Mouse (Mus musculus): Measurements from ENCODE around the gene Cpb1.

Cpb1 gene

DNA sequence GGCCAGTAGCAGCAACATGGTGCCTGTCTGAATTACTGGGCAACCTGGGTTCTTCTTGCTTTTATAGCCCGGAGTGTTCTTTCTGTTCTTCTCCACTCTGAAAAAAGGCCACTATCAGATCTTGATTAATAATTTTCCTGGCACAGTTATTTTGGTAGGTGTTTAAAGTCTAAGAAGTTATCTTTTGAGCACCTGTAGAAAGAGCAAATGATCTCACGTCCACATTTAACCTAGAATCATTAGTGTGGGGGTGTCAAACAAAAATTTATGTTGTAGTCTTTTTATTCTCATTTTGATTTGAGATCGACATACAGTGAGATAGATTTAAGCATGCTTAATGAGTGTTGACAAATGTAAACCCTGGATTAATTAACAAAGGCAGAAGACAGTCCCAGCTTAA lies at the start of gene Cpb1:
Gene Cpb1 (minus strand): TSS at position 101 of the 400 bp plus-strand sequence.
- no peak for DNase-seq

DNA sequence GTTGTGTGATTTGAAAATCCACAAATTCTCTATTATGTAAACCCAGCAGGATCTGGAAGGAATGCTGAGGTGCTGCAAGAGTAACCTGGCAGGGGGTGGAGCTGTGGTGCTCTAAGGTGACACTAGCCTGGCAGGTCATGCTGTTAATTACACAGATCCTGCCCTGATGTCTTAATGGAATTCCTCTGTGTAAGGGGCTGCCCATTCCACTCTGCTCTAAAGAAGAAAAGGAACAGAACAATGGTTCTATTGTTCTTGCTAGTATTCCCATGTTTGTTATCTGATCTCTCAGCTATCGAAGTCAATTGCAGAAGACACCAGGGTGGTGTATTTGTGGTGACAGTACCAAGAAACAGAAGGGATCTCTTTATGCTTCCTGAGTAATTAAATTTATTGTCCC lies 41.7 kb upstream of the Cpb1 start:
- no peak for DNase-seq

DNA sequence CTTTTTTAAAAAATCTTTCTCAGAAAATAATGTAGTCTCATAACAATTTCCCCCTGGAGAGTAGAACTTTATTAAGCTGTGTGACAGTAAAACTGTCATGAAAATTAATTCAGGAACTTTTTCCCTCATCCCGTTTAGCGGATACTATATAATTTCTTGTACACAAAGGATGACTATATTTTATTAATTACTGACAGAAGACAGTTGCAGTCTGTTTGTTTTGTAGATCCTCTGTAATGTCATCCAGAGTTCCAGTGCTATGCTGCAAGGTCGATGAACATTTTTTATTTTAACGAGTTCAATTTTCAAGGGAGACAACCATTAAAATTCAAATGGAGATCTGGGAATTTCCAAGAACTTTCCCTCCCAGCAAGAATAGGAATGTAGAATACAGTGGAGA lies 33.6 kb upstream of the Cpb1 start:
- no peak for DNase-seq

DNA sequence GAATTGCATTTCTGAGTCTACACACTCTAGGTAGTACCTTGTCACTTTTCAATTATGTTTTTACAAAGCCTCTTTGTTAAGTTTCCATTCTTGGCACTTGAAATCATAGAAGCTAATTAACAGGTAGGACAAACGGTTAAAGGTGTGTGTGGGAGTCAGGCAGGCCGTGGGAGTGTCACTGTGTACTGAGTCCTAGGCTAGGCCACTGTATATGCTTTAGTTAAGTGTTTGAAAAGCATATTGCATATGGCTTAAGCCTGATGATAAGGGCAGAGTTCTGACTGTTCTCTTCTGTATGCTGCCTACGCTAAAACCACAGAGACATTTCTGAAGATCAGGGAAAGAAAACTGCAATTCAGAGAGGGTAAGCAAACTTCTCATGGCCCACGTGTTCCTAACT lies 31.7 kb upstream of the Cpb1 start:
- no peak for DNase-seq

DNA sequence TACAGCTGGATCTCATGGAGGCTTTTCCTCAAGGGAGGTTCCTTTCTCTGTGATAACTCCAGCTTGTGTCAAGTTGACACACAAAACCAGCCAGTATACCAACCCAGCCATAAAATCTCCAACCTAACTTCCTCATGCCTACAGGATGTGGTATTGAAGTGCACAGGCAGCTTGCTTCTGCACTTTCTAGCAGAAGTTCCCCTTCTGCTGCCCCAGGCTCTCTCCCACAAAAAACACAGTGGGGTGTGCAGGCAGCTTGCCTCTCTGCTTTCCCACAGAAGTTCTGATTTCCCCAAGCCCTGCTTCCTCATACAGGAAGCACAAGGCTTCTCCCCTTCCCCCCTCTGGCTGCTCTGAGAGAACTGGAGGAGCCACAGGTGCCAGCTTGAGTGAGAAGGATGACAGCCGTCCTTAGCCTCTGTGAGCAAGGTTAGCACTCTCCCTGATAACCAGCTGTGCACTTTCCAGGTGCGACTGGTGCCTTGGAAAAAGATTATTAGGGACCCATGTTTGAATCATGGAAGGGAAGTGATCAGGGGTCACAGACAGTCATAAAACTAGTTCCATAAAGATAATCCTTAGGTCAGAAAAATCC lies 29.3 kb upstream of the Cpb1 start:
- peak; percentile 16 for DNase-seq

DNA sequence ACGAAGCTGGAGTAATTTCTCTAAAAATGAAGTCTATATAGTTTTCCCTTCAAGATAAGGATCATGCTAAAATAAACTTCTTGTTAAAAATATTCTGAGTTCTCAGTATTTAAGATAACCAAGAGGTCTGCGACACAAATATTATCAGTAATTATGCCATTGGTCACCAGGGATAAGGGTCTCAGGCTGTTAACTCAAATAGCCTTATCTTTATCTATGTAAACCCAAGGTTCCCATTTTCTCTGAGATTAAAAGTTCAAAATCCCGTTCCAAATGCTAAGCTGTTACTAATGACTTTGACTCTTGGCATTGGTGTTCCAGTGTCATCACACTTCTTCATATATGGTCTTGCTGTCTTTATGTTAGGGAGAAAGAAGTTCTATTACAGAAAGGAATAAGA lies 20.0 kb upstream of the Cpb1 start:
- no peak for DNase-seq

DNA sequence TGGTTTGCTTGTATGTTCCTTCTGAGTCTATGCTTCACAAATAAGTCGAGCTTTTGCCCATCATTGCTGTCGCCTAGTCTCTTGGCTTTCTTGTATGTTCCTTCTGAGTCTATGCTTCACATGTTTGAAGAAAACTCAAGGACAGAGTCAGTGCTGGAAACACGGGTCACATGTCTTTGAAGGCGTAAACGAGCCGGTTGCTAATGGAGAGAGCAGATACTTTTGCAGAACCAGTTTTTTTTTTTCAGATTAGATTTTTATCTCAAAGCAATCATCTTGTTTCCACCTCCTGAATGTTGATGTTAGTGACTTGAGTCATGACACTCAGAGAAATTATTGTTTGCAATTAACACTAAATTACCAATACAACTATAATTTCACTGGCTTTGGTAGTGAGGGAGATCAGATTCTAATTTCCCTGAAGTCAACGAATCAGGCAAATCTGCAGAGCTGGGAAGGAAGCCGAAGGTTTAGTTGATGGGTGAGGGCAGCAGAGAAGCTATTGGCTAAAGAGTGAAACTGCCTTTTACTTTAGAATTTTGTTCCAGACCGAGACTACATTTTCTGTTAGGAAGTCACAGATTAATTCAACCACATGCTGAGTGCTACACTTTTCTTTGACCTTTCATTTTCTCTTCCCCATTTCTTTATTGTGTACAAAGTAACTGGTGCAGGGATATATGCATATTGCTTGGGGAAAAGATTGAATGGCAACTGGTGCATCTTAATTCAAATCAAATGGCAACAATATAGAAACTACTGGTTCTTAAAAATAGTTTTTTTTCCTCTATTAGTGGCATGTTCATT lies 19.2 kb upstream of the Cpb1 start:
- no peak for DNase-seq

DNA sequence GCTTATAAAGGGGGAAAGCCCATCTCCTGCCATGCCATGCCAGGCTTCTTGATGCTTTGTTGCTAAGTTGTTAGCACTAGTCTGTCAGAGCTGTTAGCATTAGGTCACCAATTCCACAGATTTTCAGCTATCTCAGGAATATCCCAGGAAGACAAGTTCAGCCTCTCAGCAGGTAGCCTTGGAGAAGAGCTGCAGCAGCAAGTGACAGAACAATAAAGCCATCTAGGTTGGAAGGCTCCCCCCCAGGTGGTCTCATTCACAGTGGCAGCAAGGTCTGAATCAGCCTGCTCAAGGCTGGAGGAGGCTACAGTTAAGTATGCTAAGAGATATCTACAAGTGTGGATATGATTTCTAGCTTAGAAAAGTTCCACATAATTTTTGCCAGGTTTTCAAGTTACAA lies 15.8 kb upstream of the Cpb1 start:
- DNase-seq = no peak

DNA sequence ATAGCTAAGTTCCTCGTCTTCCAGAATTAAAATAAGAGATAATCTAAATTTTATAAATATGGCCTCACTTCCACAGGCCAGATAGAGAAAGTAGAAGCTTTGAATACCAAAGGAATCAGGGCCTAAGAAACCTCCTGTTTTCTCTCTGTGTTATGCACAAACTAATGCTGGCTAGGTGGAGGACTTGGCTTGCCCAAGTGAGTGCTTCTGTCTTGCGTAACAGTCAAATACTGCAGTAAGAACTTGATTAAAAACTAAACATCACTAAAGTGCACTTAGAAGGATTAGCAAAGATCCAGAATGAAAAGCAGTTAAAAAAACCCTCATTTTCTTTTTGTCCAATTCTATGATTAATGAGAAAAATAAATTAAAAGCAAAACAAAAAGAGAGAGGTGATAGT lies 13.2 kb upstream of the Cpb1 start:
- DNase-seq = no peak

DNA sequence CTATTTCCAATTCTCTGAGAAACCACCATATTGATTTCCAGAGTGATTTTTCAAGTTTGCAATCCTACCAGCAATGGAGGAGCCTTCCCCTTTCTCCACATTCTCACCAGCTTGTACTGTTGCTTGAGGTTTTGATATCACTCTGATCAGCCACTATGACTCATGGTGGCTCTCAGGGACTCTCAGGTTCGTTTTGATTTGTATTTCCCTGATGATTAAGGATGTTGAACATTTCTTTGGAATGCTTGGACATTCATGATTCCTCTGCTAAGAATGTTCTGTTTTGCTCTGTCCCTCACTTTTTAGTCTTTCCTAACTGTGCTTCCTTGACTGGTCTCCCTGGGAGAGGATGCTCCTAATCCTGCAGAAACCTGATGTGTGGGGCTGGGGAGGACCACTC lies 6.3 kb upstream of the Cpb1 start:
- no peak for DNase-seq

DNA sequence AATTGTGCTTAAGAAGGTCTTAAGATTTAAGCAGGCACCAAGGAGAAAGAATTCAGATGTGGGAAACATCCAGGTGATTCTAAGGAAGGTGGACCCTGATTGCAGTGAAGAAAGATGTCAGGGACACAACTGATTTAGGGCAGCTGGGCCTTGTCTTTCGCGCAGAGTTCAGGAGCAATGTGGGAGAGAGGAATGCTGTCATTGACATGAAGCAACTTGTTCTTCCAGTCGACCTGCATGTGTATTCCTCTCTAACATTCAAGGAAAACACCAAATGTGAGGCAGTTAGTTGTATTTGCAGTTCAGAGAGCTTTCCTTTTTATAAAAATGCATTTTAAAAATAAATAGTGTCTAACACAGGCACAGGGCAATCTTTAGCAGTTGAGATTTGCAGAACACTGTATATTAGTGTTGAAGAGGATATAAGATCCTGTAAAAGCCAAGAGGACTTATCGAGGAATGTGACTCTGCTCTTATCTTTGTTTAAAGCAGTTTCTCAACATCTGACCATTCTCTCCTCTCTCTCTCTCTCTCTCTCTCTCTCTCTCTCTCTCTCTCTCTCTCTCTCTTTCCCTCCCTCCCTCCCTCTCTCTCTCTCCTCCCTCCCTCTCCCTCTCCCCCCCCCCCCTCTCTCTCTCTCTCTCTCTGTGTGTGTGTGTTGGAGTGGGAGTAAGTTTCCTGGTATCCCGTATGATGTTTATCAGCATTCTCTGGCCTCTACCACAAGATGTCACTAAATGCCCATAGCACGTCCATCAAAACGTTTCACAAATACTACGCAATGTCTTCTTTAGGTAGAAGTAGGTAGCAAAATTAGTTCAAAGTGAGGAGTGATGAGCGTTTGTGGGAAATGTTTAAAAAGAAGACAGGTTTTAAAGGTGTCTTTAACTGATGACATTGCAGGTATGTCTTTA lies 20.7 kb downstream of the Cpb1 start:
- DNase-seq = no peak

DNA sequence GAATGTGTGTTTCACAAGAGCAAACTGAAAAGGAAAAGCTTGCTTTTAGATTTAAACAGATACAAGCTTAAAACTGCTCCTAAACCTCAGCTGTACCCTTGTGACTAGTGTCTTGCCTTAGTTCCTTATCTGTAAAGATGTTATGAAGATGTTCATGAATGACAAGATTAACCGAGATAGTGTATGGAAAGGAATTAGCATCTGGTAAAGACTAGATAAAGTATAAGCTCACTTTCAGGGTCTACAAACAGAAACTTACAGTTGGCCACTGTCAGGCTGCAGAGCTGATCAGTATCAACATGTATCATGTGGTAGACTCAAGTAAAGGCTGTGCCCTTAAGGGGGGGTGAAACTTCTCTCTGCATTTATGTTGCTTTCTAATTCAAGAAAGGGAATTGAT lies 31.6 kb downstream of the Cpb1 start:
- no peak for DNase-seq

DNA sequence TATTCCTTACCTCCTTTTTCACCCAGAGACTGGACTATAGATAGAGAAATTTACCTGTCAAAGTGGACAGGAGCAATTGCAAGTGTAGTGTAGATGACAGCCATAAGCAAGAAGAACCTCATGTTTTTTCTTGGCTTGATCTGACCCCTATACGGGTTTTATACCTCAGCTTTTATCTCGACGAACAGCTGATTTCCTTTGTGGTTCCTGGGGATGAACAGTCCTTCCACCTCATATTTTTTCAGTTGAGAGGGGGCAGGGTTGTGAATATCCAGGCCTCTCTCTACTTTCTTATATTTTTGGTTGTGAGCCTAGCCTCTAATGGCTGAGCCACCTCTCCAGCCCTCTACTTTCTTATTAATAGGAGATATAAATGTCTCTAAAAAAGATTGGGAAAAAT lies 33.5 kb downstream of the Cpb1 start, which contains the start of gene Cpa3:
Gene Cpa3 (minus strand): TSS at position 132 of the 400 bp plus-strand sequence.
- no peak for DNase-seq

DNA sequence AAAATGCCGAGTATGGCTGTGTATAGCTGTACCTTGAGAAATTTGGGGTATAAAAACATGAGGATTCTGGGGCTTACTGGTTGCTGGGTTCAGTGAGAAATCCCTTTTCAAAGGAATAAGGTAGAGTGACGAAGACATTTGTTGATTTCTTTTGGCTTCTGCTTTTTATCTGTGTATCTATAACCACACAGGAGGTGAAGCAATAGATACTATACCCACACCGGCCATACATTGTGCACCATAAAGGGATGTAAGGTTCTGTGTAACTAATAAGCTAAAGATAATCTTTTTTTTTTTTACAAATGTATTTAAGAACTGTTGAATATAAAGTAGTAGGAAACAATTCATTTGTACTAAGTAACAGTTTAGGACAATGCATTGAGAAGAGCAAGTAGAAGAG lies 35.8 kb downstream of the Cpb1 start:
- DNase-seq = no peak

DNA sequence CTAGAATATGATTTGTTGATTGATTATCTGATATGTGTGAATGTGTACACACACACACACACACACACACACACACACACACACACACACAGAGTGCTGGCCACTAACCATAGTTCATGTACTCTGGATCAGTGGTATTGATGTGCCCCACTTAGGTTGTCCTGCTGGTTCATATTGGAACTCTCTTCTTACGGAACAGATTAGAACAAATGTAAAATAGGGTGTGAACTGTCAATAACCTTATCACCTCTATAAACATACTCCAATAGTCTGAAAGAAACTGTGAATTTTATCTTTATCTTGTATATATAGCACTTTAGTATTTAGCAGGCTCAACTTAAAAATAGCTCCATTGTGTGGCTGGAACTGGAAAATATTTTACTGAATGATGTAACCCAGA lies 38.6 kb downstream of the Cpb1 start:
- DNase-seq = no peak

DNA sequence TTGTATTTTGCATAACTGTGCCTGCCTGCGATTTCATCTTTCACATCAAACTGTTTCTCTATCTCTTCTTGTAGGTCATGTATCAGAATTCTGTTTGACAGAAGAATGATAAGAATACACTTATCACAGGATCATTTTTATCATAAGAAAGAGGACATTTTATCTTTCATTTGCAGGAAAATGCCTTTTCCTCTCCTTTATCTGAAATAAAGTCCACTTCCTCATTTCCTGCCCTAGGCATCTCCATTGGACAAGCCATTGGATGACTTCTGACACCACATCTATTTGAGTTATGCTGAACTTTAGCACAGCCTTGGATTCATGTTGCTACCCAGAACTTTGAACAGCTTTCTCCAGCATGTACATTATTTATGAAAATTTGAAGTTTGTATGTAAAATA lies 46.5 kb downstream of the Cpb1 start:
- DNase-seq = no peak

DNA sequence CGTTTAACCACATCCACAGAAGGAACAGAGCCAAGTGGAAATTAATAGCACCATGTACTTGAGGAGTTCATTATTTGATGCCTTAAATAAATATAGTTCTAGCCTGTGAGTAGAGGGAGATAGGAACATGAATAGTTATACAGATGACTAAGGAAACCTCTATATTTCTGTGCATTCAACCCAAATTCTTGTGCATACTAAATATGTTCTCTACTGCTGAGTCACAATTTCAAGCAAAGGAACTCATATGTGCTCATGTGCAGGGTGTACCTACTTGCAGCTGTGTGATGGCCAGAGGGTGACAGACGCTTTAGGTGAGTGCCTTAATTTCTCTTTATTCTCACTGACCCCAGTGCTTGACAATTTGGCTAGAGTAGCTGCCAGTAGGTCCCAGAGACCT lies 50.1 kb downstream of the Cpb1 start:
- no peak for DNase-seq

DNA sequence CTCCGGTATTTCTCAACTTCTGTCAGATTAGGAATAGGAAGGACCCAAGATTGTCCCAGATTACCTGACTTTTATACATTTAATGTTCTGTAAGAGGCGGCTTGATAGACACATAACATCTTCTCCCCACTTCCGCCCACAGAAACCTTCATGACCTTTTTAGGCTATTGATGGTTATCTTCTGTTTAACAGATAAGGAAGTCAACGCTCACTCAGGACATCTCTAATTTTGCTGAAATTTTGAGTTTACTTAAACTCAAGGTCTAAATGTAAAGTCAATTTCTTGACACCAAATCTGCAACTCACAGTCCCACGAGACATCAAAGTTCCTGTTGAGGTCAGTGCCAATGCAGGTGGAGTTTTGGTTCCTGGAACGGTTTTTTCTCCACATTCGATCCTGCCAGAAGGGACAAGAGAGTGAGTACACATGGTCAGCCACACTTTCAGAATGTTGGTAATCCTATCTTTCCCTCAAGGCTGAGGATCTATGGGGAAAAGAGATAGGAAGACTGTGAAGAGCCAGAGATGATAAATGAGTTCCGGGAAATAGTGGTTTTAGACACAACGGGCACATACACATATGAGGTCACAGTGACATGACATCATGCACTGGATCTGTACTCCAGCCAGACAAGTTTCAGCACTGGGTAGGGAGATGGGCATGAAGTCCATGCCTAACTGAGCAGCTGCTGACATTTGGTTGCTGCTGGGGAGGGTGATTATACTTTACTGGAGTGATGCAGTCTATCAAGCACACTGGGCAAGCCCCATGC lies 52.4 kb downstream of the Cpb1 start:
- no peak for DNase-seq

DNA sequence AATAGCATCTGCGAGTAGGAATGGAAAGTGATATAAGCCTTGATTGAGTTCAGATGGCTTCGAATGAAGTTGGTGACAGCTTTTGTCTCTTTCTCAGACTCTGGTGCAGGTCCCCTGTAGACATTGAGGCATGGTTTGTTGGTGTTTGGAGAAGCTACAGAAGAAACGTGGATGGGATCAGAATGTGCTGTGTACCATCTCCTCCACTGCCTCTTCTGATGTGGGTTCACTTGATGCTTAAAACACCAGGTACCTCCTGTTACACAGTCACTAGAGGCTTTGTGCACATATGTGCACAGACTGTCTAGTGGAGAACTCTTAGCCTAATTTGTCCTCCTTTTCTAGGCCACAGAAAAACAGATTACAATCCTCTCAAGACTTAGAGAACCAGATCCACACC lies 53.4 kb downstream of the Cpb1 start:
- DNase-seq = no peak

DNA sequence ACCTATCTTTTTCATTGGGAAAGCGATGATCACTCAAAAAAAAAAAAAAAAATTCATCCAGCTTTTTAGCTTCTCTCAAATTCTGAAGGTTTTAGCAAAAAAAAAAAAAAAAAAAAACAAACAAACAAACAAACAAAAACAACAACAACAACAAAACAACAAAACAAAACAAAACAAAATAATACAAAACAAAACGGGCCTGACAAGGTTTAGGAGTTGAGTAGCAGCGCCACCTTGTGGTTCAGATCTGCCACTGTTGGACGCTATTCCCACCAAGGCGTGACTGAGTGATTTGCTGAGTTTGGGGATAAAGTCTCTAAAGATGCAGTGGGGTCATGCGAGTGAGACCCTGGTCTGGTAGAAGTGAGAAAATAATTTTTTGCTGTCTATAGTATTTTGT lies 76.7 kb downstream of the Cpb1 start:
- peak; percentile 79 for DNase-seq

Measured in thymus, postnatal 4 days (tissue).